Mouse (Mus musculus) CH12.LX (cell line): ENCODE data around the gene Pef1. TPM values are rescaled to one million over a fixed set of nuclear protein-coding genes. Genes with fewer than 3 reads are reported as not detected.

Experiments
- DNase-seq: peaks from one replicate; pipeline ENCODE4 v3.0.0-alpha.2; 2013; ENCODE audit errors: extremely low read depth
- H3K27ac ChIP-seq: 2 replicates; pipeline ENCODE4 v1.5.1; 2012; ENCODE audit warnings: low read depth, mild to moderate bottlenecking, control low read depth, moderate library complexity; ENCODE audit not compliant: insufficient read depth
- H3K27me3 ChIP-seq: replicated peaks from 2 replicates; pipeline ENCODE3; 2012; ENCODE audit warnings: inconsistent platforms
- H3K36me3 ChIP-seq, 2 experiments: replicated peaks in 1 of 2; 2 replicates each; pipeline versions ENCODE3 to v1.6.1; 2012; ENCODE audit warnings: inconsistent platforms in 1 of 2, low read length in 1 of 2, mild to moderate bottlenecking in 1 of 2, mixed read lengths in 1 of 2, moderate library complexity in 1 of 2; ENCODE audit not compliant: control insufficient read depth in 1 of 2, insufficient read depth in 1 of 2
- H3K4me1 ChIP-seq, 2 experiments: 2 replicates each; pipeline ENCODE4 v1.6.1; 2012; ENCODE audit warnings: inconsistent platforms in 1 of 2, moderate library complexity in 1 of 2; ENCODE audit not compliant: insufficient read depth in 2 of 2, control insufficient read depth in 1 of 2
- H3K4me2 ChIP-seq: 2 replicates; pipeline ENCODE4 v1.6.1; 2012; ENCODE audit warnings: low read depth, mild to moderate bottlenecking, control low read depth; ENCODE audit not compliant: poor library complexity, insufficient read depth, severe bottlenecking
- H3K4me3 ChIP-seq, 3 experiments: fragments of 150-350 bp in 1 of 3; sonication (generic) in 1 of 3; replicated peaks in 1 of 3; 2 replicates each; pipeline versions ENCODE3 to v1.5.1; 2011 to 2012; ENCODE audit warnings: low read depth in 2 of 3, low read length in 2 of 3, mild to moderate bottlenecking in 2 of 3, moderate library complexity in 2 of 3, control low read depth in 1 of 3, improper control_type of control experiment in 1 of 3, inconsistent platforms in 1 of 3, mixed read lengths in 1 of 3; ENCODE audit not compliant: poor library complexity in 1 of 3
- H3K79me2 ChIP-seq: replicated peaks from 2 replicates; pipeline ENCODE4 v1.6.1; 2012; ENCODE audit warnings: mild to moderate bottlenecking, moderate library complexity; ENCODE audit not compliant: control insufficient read depth, poor library complexity, insufficient read depth, severe bottlenecking; ENCODE audit errors: extremely low read depth
- H3K9ac ChIP-seq: 2 replicates; pipeline ENCODE4 v1.6.1; 2012; ENCODE audit warnings: low read depth, mild to moderate bottlenecking, control low read depth, moderate library complexity; ENCODE audit not compliant: insufficient read depth
- H3K9me3 ChIP-seq: replicated peaks from 2 replicates; pipeline ENCODE3; 2012; ENCODE audit warnings: low read length, inconsistent platforms, mixed read lengths
- BHLHE40 ChIP-seq: IDR thresholded peaks from 2 replicates; pipeline ENCODE4 v1.6.1; 2011; ENCODE audit warnings: mild to moderate bottlenecking, low read depth, low read length, improper control_type of control experiment
- ETS1 ChIP-seq: conservative IDR thresholded peaks from 2 replicates; pipeline ENCODE4 v1.6.1; 2012; ENCODE audit warnings: low read depth, mild to moderate bottlenecking, inconsistent platforms, low read length, improper control_type of control experiment, moderate library complexity
- GABPA ChIP-seq: IDR thresholded peaks from 2 replicates; pipeline ENCODE4 v1.6.1; 2012; ENCODE audit warnings: low read depth, low read length, improper control_type of control experiment, inconsistent platforms; ENCODE audit not compliant: insufficient replicate concordance
- HCFC1 ChIP-seq: IDR thresholded peaks from 2 replicates; pipeline ENCODE4 v1.6.1; 2012; ENCODE audit warnings: low read depth, mild to moderate bottlenecking, inconsistent platforms, low read length, improper control_type of control experiment
- IRF4 ChIP-seq: IDR thresholded peaks from 2 replicates; pipeline ENCODE4 v1.6.1; 2014; ENCODE audit warnings: low read depth, mild to moderate bottlenecking, inconsistent platforms, low read length, improper control_type of control experiment
- JUN ChIP-seq: IDR thresholded peaks from 2 replicates; pipeline ENCODE4 v1.6.1; 2011; ENCODE audit warnings: low read depth, mild to moderate bottlenecking, low read length, improper control_type of control experiment, moderate library complexity; ENCODE audit not compliant: insufficient read depth
- JUND ChIP-seq: conservative IDR thresholded peaks from 2 replicates; pipeline ENCODE4 v1.6.1; 2011; ENCODE audit warnings: low read depth, low read length, improper control_type of control experiment
- MAFK ChIP-seq: IDR thresholded peaks from 2 replicates; pipeline ENCODE4 v1.6.1; 2011; ENCODE audit warnings: low read length, improper control_type of control experiment; ENCODE audit not compliant: insufficient replicate concordance
- MAX ChIP-seq: IDR thresholded peaks from 2 replicates; pipeline ENCODE4 v1.6.1; 2011; ENCODE audit warnings: low read length, improper control_type of control experiment
- MEF2A ChIP-seq: IDR thresholded peaks from 2 replicates; pipeline ENCODE4 v1.6.1; 2014; ENCODE audit warnings: low read depth, mild to moderate bottlenecking, inconsistent platforms, low read length, improper control_type of control experiment, borderline replicate concordance
- MXI1 ChIP-seq: IDR thresholded peaks from 2 replicates; pipeline ENCODE4 v1.6.1; 2011; ENCODE audit warnings: mild to moderate bottlenecking, low read depth, low read length, improper control_type of control experiment
- MYC ChIP-seq: IDR thresholded peaks from 2 replicates; pipeline ENCODE4 v1.6.1; 2011; ENCODE audit warnings: low read depth, mild to moderate bottlenecking, improper control_type of control experiment, low read length
- POLR2A ChIP-seq: IDR thresholded peaks from 2 replicates; pipeline ENCODE4 v1.6.1; 2011; ENCODE audit warnings: low read depth, mild to moderate bottlenecking, improper control_type of control experiment, low read length
- POLR2AphosphoS2 ChIP-seq: IDR thresholded peaks from 2 replicates; pipeline ENCODE4 v1.6.1; 2011; ENCODE audit warnings: low read depth, low read length, improper control_type of control experiment
- RAD21 ChIP-seq: IDR thresholded peaks from 2 replicates; pipeline ENCODE4 v1.6.1; 2011; ENCODE audit warnings: low read depth, mild to moderate bottlenecking, low read length, improper control_type of control experiment, moderate library complexity
- SIN3A ChIP-seq: IDR thresholded peaks from 2 replicates; pipeline ENCODE4 v1.6.1; 2012; ENCODE audit warnings: low read length, improper control_type of control experiment, inconsistent platforms
- SMC3 ChIP-seq: IDR thresholded peaks from 2 replicates; pipeline ENCODE4 v1.6.1; 2011; ENCODE audit warnings: low read depth, low read length, improper control_type of control experiment
- TBP ChIP-seq: conservative IDR thresholded peaks from 2 replicates; pipeline ENCODE4 v1.6.1; 2011; ENCODE audit warnings: low read depth, low read length, improper control_type of control experiment
- TCF12 ChIP-seq: IDR thresholded peaks from 2 replicates; pipeline ENCODE4 v1.6.1; 2014; ENCODE audit warnings: low read depth, mild to moderate bottlenecking, inconsistent platforms, low read length, improper control_type of control experiment
- USF1 ChIP-seq: IDR thresholded peaks from 2 replicates; pipeline ENCODE4 v1.6.1; 2014; ENCODE audit warnings: low read depth, mild to moderate bottlenecking, inconsistent platforms, low read length, improper control_type of control experiment
- ZC3H11A ChIP-seq: IDR thresholded peaks from 2 replicates; pipeline ENCODE4 v1.6.1; 2012; ENCODE audit warnings: low read depth, mild to moderate bottlenecking, inconsistent platforms, low read length, improper control_type of control experiment
- ZKSCAN1 ChIP-seq: IDR thresholded peaks from 2 replicates; pipeline ENCODE4 v1.6.1; 2012; ENCODE audit warnings: low read depth, inconsistent platforms, low read length, improper control_type of control experiment, borderline replicate concordance
- ZMIZ1 ChIP-seq: IDR thresholded peaks from 2 replicates; pipeline ENCODE4 v1.6.1; 2012; ENCODE audit warnings: low read depth, mild to moderate bottlenecking, inconsistent platforms, low read length, improper control_type of control experiment
- ZNF384 ChIP-seq: IDR thresholded peaks from 2 replicates; pipeline ENCODE4 v1.6.1; 2012; ENCODE audit warnings: low read depth, low read length, improper control_type of control experiment, inconsistent platforms
- dilution Hi-C: fragments of 300-500 bp; cut with MboI; formaldehyde crosslinking; loops from 2 replicates; pipeline ENCODE4 v1.14.3; 2020; ENCODE audit warnings: low sequenced_read_pairs; ENCODE audit not compliant: extremely low pct_unique_long_range_greater_than_20kb, extremely low pct_ligation_motif_present
- in situ Hi-C: fragments of 300-500 bp; cut with MboI; formaldehyde crosslinking; loops from 3 replicates; pipeline ENCODE4 v1.14.3; 2019; ENCODE audit warnings: low sequenced_read_pairs, low pct_ligation_motif_present, low pct_unique_long_range_greater_than_20kb, mixed read lengths
- polyA plus RNA-seq: library from polyadenylated mRNA; unstranded; fragments of >175 nt; gene quantifications from 2 replicates; pipeline ENCODE4 v1.2.1, GENCODE M21; 2012; ENCODE audit warnings: low read depth; ENCODE audit not compliant: insufficient read length
- total RNA-seq, 2 experiments: library from RNA; depleted of rRNA; stranded (reverse); fragments of 300-350 nt in 1 of 2; fragments of >200 nt in 1 of 2; gene quantifications; 2 replicates each; pipeline ENCODE4 v1.2.3; 2012 to 2014

Pef1 gene
- total and polyA plus RNA-seq, 3 experiments: 26.2 to 38.6 (median 32.5) TPM

- Histone ChIP-seq H3K27ac (no peak overlapping the region), H3K4me2 (no peak overlapping the region), H3K79me2 (no peaks in the 10 kb centered on the region), H3K27me3 (peaks cover 98% of the 10 kb centered on the region), H3K36me3 (no peaks in the 10 kb centered on the region), H3K4me3 (no peak overlapping the region), H3K4me1 (no peaks in the 10 kb centered on the region), H3K9me3 (no peaks in the 10 kb centered on the region), H3K9ac (no peak overlapping the region)
- in situ Hi-C loops: loop anchor here (25.0 kb wide), 2 partner anchors 290 to 365 kb away; no protein-coding TSS in a partner anchor
- no peak for TF ChIP-seq JUND
- no peak for TF ChIP-seq GABPA
- no peak for TF ChIP-seq POLR2A
- TF ChIP-seq USF1: no peak
- TF ChIP-seq TCF12: no peak
- no peak for TF ChIP-seq SMC3
- TF ChIP-seq BHLHE40: no peak
- TF ChIP-seq TBP: no peak
- no peak for TF ChIP-seq SIN3A
- no peak for TF ChIP-seq MYC
- no peak for TF ChIP-seq MAFK
- TF ChIP-seq MAX: no peak
- no peak for TF ChIP-seq MEF2A
- no peak for TF ChIP-seq ETS1
- no peak for TF ChIP-seq ZNF384
- TF ChIP-seq ZMIZ1: no peak
- no peak for TF ChIP-seq RAD21
- no peak for DNase-seq
- dilution Hi-C loops: no loop called here
Observed at GRCm38 (mm10) chr4:130076856-130077255, 25.5 kb upstream of the Pef1 start.

GRCm38 (mm10) chr4:130078816-130079485 lies 23.4 kb upstream of the Pef1 start:
- no peak for DNase-seq
- no peak overlapping the region for H3K9ac ChIP-seq
- in situ Hi-C loops (loop anchor here (25.0 kb wide), 2 partner anchors 292 to 367 kb away; no protein-coding TSS in a partner anchor), dilution Hi-C loops (no loop called here)
- H3K9me3 ChIP-seq: no peaks in the 10 kb centered on the region
- no peak overlapping the region for H3K4me3 ChIP-seq
- peaks cover 98% of the 10 kb centered on the region for H3K27me3 ChIP-seq
- no peak overlapping the region for H3K4me2 ChIP-seq
- no peak overlapping the region for H3K27ac ChIP-seq
- TF ChIP-seq TBP (no peak), MXI1 (no peak), SIN3A (no peak), HCFC1 (no peak), IRF4 (no peak), MAFK (no peak), ZKSCAN1 (no peak), ZC3H11A (no peak), BHLHE40 (no peak), SMC3 (no peak), JUN (no peak), MAX (no peak), TCF12 (no peak), POLR2AphosphoS2 (no peak), ETS1 (no peak), USF1 (no peak), JUND (no peak), ZMIZ1 (no peak)
- no peaks in the 10 kb centered on the region for H3K4me1 ChIP-seq
- no peaks in the 10 kb centered on the region for H3K36me3 ChIP-seq
- H3K79me2 ChIP-seq: no peaks in the 10 kb centered on the region
